Mouse (Mus musculus): ENCODE results near the gene Zbtb8b.

The Zbtb8b gene

GRCm38 (mm10) chr4:129376961-129377545 is 63.6 kb downstream of the Zbtb8b start:
- peak; percentile 31 to 33 for DNase-seq (ENCODE audit: low spot score in 2 of 2)

- no peak for DNase-seq (ENCODE audit: low spot score in 2 of 2)
Measured at GRCm38 (mm10) chr4:129375821-129376220, 64.8 kb downstream of the Zbtb8b start.

Data from spleen, postnatal 14 days (tissue).